In the genomic region with DNA sequence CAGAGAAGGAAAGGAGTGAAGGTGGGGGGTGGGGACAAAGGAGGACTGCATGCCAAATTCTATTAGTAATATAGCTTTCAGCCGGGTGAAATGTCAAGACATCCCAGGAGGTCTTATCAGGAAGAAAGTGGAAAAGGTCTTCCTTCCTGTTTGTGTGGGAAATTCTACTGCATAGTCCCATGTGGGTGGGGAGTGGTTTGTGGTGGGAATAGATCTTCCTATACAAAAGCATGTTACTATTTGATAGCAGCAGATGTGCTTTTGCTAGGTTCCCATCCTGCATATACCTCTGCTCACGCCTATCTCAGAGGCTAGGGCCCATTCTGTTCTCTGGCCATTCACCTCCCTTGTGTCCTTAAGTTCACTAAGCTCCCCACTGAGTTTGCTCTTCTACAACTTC, we compare ENCODE assay signal across 29 mouse cellular contexts. TPM values are rescaled to one million over a fixed set of nuclear protein-coding genes. Genes with fewer than 3 reads are reported as not detected.
DNase-seq lines count a peak whose midpoint lies in the region; ATAC-seq and TF ChIP-seq lines count a peak whose summit lies in the region.
"Had no signal": no experiment of that assay in that cellular context is flagged by ENCODE, and none has a peak within 500 bp of the region (broad histone marks: within the 10 kb centered on the region; RNA-seq: fewer than 3 reads in every experiment).

No protein-coding gene starts in this region.

- ATAC-seq in liver, embryonic 14.5 days (ENCODE audit: insufficient read depth), result peak; percentile 77
- no peak for ATAC-seq in midbrain, embryonic 15.5 days (replicated peaks)
- no peak for ATAC-seq in forebrain, embryonic 12.5 days (ENCODE audit: low FRiP score)
- ATAC-seq: activated CD4-positive, CD25-positive, alpha-beta regulatory T cell, adult 4 months; CD4-positive, CD25-positive, alpha-beta regulatory T cell, adult 4 months; forebrain, embryonic 16.5 days; lung, postnatal 0 days; midbrain, embryonic 13.5 days had no signal

- no peaks in the 10 kb centered on the region for H3K27me3 ChIP-seq in liver, embryonic 14.5 days (ENCODE audit: control insufficient read depth, insufficient read depth, low read length)
- H3K27me3 ChIP-seq in midbrain, embryonic 15.5 days (replicated peaks), result no peaks in the 10 kb centered on the region
- H3K27me3 ChIP-seq in limb, embryonic 10.5 days (ENCODE audit: low read depth, poor library complexity, severe bottlenecking), result no peaks in the 10 kb centered on the region
- no peaks in the 10 kb centered on the region for H3K27me3 ChIP-seq in forebrain, embryonic 12.5 days
- H3K27me3 ChIP-seq: embryonic facial prominence, embryonic 15.5 days; heart, embryonic 13.5 days; hindbrain, embryonic 12.5 days; midbrain, embryonic 13.5 days had no signal

- peak; percentile 38; the same call in 1 of the 2 replicates for TF ChIP-seq EP300 in liver, embryonic 14.5 days (IDR thresholded peaks at IDR 0.05; ENCODE audit: low read depth)

- no peaks in the 10 kb centered on the region for H3K36me3 ChIP-seq in liver, embryonic 14.5 days (replicated peaks; ENCODE audit: control insufficient read depth, insufficient read depth, low read depth)
- no peaks in the 10 kb centered on the region for H3K36me3 ChIP-seq in midbrain, embryonic 15.5 days (replicated peaks)
- H3K36me3 ChIP-seq in limb, embryonic 10.5 days, result no peaks in the 10 kb centered on the region
- no peaks in the 10 kb centered on the region for H3K36me3 ChIP-seq in forebrain, embryonic 12.5 days (replicated peaks)
- H3K36me3 ChIP-seq: embryonic facial prominence, embryonic 15.5 days; heart, embryonic 13.5 days; hindbrain, embryonic 12.5 days; midbrain, embryonic 13.5 days had no signal

- no peak overlapping the region for H3K4me2 ChIP-seq in liver, embryonic 14.5 days (ENCODE audit: low read depth)
- no peak overlapping the region for H3K4me2 ChIP-seq in midbrain, embryonic 15.5 days
- no peak overlapping the region for H3K4me2 ChIP-seq in forebrain, embryonic 12.5 days
- H3K4me2 ChIP-seq: embryonic facial prominence, embryonic 15.5 days; heart, embryonic 13.5 days; hindbrain, embryonic 12.5 days; midbrain, embryonic 13.5 days had no signal

- WGBS in liver, embryonic 14.5 days (ENCODE audit: insufficient replicate concordance), result 8% methylated on average over 2 of the region's 2 CpGs
- 59% methylated on average over 2 of the region's 2 CpGs for WGBS in midbrain, embryonic 15.5 days
- WGBS in limb, embryonic 10.5 days, result 70% methylated on average over 2 of the region's 2 CpGs
- WGBS in forebrain, embryonic 12.5 days, result 74% methylated on average over 2 of the region's 2 CpGs

- peak; percentile 8 for DNase-seq in adrenal gland, postnatal 10 days
- DNase-seq in adrenal gland, adult 2 months, result no peak
- DNase-seq in c-Kit-positive CD71-positive TER-119-positive erythroid progenitor cells, embryonic 14.5 days (ENCODE audit: low spot score), result peak; percentile 34
- DNase-seq in liver, embryonic 14.5 days (ENCODE audit: low read depth in 3 of 3, low spot score in 3 of 3), result peak; percentile 14 to 26 (median 20)
- no peak for DNase-seq in limb, embryonic 10.5 days (ENCODE audit: low spot score)
- no peak for DNase-seq in adrenal gland, postnatal 4 days (ENCODE audit: low spot score in 2 of 2)
- DNase-seq: adrenal gland, postnatal 25 days; cerebellum, adult 2 months; cerebellum, postnatal 25 days; gastrocnemius, postnatal 10 days; heart, adult 2 months; heart, postnatal 14 days; kidney, adult 11 months; left cerebral cortex, postnatal 4 days; thymus, adult 2 months had no signal

- H3K4me3 ChIP-seq in liver, embryonic 14.5 days (ENCODE audit: insufficient read depth in 1 of 2, low read depth in 2 of 2, low read length in 2 of 2), result no peak overlapping the region
- H3K4me3 ChIP-seq in midbrain, embryonic 15.5 days, result no peak overlapping the region
- H3K4me3 ChIP-seq in limb, embryonic 10.5 days, result no peak overlapping the region
- no peak overlapping the region for H3K4me3 ChIP-seq in forebrain, embryonic 12.5 days (replicated peaks)
- H3K4me3 ChIP-seq: embryonic facial prominence, embryonic 15.5 days; heart, adult 2 months; heart, embryonic 13.5 days; hindbrain, embryonic 12.5 days; midbrain, embryonic 13.5 days had no signal

- peaks cover 7 to 8% of the 10 kb centered on the region in 2 experiments; a peak in 3 of 4 replicates for H3K4me1 ChIP-seq in liver, embryonic 14.5 days (replicated peaks; ENCODE audit: control insufficient read depth in 2 of 2, insufficient read depth in 2 of 2, low read length in 1 of 2)
- no peaks in the 10 kb centered on the region for H3K4me1 ChIP-seq in midbrain, embryonic 15.5 days
- no peaks in the 10 kb centered on the region for H3K4me1 ChIP-seq in limb, embryonic 10.5 days
- H3K4me1 ChIP-seq in forebrain, embryonic 12.5 days, result no peaks in the 10 kb centered on the region
- H3K4me1 ChIP-seq: embryonic facial prominence, embryonic 15.5 days; heart, embryonic 13.5 days; hindbrain, embryonic 12.5 days; midbrain, embryonic 13.5 days had no signal

- H3K27ac ChIP-seq in liver, embryonic 14.5 days, result no peak overlapping the region
- H3K27ac ChIP-seq in midbrain, embryonic 15.5 days, result no peak overlapping the region
- no peak overlapping the region for H3K27ac ChIP-seq in limb, embryonic 10.5 days
- no peak overlapping the region for H3K27ac ChIP-seq in forebrain, embryonic 12.5 days
- H3K27ac ChIP-seq: embryonic facial prominence, embryonic 15.5 days; heart, adult 2 months; heart, embryonic 13.5 days; hindbrain, embryonic 12.5 days; macrophage; midbrain, embryonic 13.5 days; stomach, postnatal 0 days had no signal

- H3K9me3 ChIP-seq in liver, embryonic 14.5 days (ENCODE audit: control insufficient read depth, low read length), result no peaks in the 10 kb centered on the region
- no peaks in the 10 kb centered on the region for H3K9me3 ChIP-seq in midbrain, embryonic 15.5 days
- H3K9me3 ChIP-seq in limb, embryonic 10.5 days (replicated peaks), result no peaks in the 10 kb centered on the region
- no peaks in the 10 kb centered on the region for H3K9me3 ChIP-seq in forebrain, embryonic 12.5 days
- H3K9me3 ChIP-seq: embryonic facial prominence, embryonic 15.5 days; heart, embryonic 13.5 days; hindbrain, embryonic 12.5 days; midbrain, embryonic 13.5 days had no signal

- no peak for TF ChIP-seq CTCF in liver, embryonic 14.5 days (IDR thresholded peaks at IDR 0.05; ENCODE audit: low read depth)

- no peak overlapping the region for H3K9ac ChIP-seq in liver, embryonic 14.5 days (replicated peaks)
- no peak overlapping the region for H3K9ac ChIP-seq in midbrain, embryonic 15.5 days
- no peak overlapping the region for H3K9ac ChIP-seq in forebrain, embryonic 12.5 days
- H3K9ac ChIP-seq: embryonic facial prominence, embryonic 15.5 days; heart, embryonic 13.5 days; hindbrain, embryonic 12.5 days; midbrain, embryonic 13.5 days had no signal

RNA-seq across cellular contexts. Expression of a gene that starts 16.6 kb away (rescaled TPM):
- total RNA-seq in adrenal gland, postnatal 10 days (2021), result 10 to 100 TPM; 34.8 to 50.4 TPM
- total RNA-seq in adrenal gland, adult 2 months (2021), result 1 to 10 TPM; 3.4 to 4.7 TPM
- 0.06 and 0.09 TPM in 2 replicates for polyA plus RNA-seq in adrenal gland, adult 2 months (2012; rRNA removed)
- 0.10 and 0.17 TPM in 2 replicates for polyA plus RNA-seq in liver, embryonic 14.5 days (2012; rRNA removed)
- 0.35 and 0.44 TPM in 2 replicates for polyA plus RNA-seq in liver, embryonic 14.5 days (2014; fragmentation: Nextera tagmentation; extraction: Ambion mirVana)
- polyA plus RNA-seq in midbrain, embryonic 15.5 days (2015; fragmentation: Nextera tagmentation; extraction: Ambion mirVana), result 0.54 and 0.90 TPM in 2 replicates
- polyA plus RNA-seq in limb, embryonic 10.5 days (2016; fragmentation: Nextera tagmentation; extraction: Ambion mirVana), result 0.14 and 0.18 TPM in 2 replicates
- 10 to 100 TPM; 28.6 to 39.0 TPM for total RNA-seq in adrenal gland, postnatal 4 days (2021)
- 2.6 and 2.8 TPM in 2 replicates for polyA plus RNA-seq in forebrain, embryonic 12.5 days (2016; fragmentation: Nextera tagmentation; extraction: Ambion mirVana)
- polyA plus RNA-seq: CD4-positive, CD25-positive, alpha-beta regulatory T cell, adult 4 months; liver, adult 2 months; macrophage; neural tube, embryonic 11.5 days had no signal

RNA-seq across cellular contexts. Expression of a gene that starts 21.4 kb away (rescaled TPM):
- total RNA-seq in adrenal gland, postnatal 10 days (2021), result 1 to 10 TPM; 1.7 to 5.8 TPM
- total RNA-seq in adrenal gland, adult 2 months (2021), result 1 to 10 TPM; 5.1 to 6.2 TPM
- polyA plus RNA-seq in adrenal gland, adult 2 months (2012; rRNA removed), result 0.20 TPM in 1 of 2 replicates, not detected in the other
- not detected in 2 replicates for polyA plus RNA-seq in liver, embryonic 14.5 days (2012; rRNA removed)
- 0.18 TPM in 2 replicates for polyA plus RNA-seq in liver, embryonic 14.5 days (2014; fragmentation: Nextera tagmentation; extraction: Ambion mirVana)
- polyA plus RNA-seq in midbrain, embryonic 15.5 days (2015; fragmentation: Nextera tagmentation; extraction: Ambion mirVana), result 0.46 and 0.74 TPM in 2 replicates
- polyA plus RNA-seq in limb, embryonic 10.5 days (2016; fragmentation: Nextera tagmentation; extraction: Ambion mirVana), result 1.1 and 1.3 TPM in 2 replicates
- total RNA-seq in adrenal gland, postnatal 4 days (2021), result 1 to 10 TPM; 1.5 to 1.7 TPM
- 0.56 and 1.0 TPM in 2 replicates for polyA plus RNA-seq in forebrain, embryonic 12.5 days (2016; fragmentation: Nextera tagmentation; extraction: Ambion mirVana)
- polyA plus RNA-seq: liver, adult 2 months; macrophage; thymus, adult 2 months had no signal

RNA-seq across cellular contexts. Expression of a gene that starts 47.0 kb away (rescaled TPM):
- total RNA-seq in adrenal gland, postnatal 10 days (2021), result 10 to 100 TPM; 41.6 to 46.9 TPM
- 10 to 100 TPM; 60.1 to 64.3 TPM for total RNA-seq in adrenal gland, adult 2 months (2021)
- polyA plus RNA-seq in adrenal gland, adult 2 months (2012; rRNA removed), result 2.1 and 3.2 TPM in 2 replicates
- polyA plus RNA-seq in liver, embryonic 14.5 days (2012; rRNA removed), result 0.35 and 0.49 TPM in 2 replicates
- 1.1 and 1.5 TPM in 2 replicates for polyA plus RNA-seq in liver, embryonic 14.5 days (2014; fragmentation: Nextera tagmentation; extraction: Ambion mirVana)
- 12.4 TPM in 2 replicates for polyA plus RNA-seq in midbrain, embryonic 15.5 days (2015; fragmentation: Nextera tagmentation; extraction: Ambion mirVana)
- polyA plus RNA-seq in limb, embryonic 10.5 days (2016; fragmentation: Nextera tagmentation; extraction: Ambion mirVana), result 1.3 and 1.7 TPM in 2 replicates
- 10 to 100 TPM; 54.9 to 57.2 TPM for total RNA-seq in adrenal gland, postnatal 4 days (2021)
- 10.6 and 13.9 TPM in 2 replicates for polyA plus RNA-seq in forebrain, embryonic 12.5 days (2016; fragmentation: Nextera tagmentation; extraction: Ambion mirVana)
- polyA plus RNA-seq: macrophage had no signal

RNA-seq across cellular contexts. Expression of a gene that starts 56.3 kb away (rescaled TPM):
- 10 to 100 TPM; 10.0 to 10.9 TPM for total RNA-seq in adrenal gland, postnatal 10 days (2021)
- total RNA-seq in adrenal gland, adult 2 months (2021), result 1 to 10 TPM; 7.2 to 9.5 TPM
- polyA plus RNA-seq in adrenal gland, adult 2 months (2012; rRNA removed), result 0.54 and 0.65 TPM in 2 replicates
- polyA plus RNA-seq in liver, embryonic 14.5 days (2012; rRNA removed), result 0.11 and 0.19 TPM in 2 replicates
- 0.10 and 0.19 TPM in 2 replicates for polyA plus RNA-seq in liver, embryonic 14.5 days (2014; fragmentation: Nextera tagmentation; extraction: Ambion mirVana)
- 1.8 and 1.9 TPM in 2 replicates for polyA plus RNA-seq in midbrain, embryonic 15.5 days (2015; fragmentation: Nextera tagmentation; extraction: Ambion mirVana)
- 0.21 and 0.45 TPM in 2 replicates for polyA plus RNA-seq in limb, embryonic 10.5 days (2016; fragmentation: Nextera tagmentation; extraction: Ambion mirVana)
- total RNA-seq in adrenal gland, postnatal 4 days (2021), result 1 to 10 TPM; 6.1 to 6.3 TPM
- 0.58 and 0.84 TPM in 2 replicates for polyA plus RNA-seq in forebrain, embryonic 12.5 days (2016; fragmentation: Nextera tagmentation; extraction: Ambion mirVana)
- polyA plus RNA-seq: macrophage had no signal

Comparison
In these comparisons a context has a peak if more than half of its experiments do, and no peak if none do; other contexts are left out.
1. DNase-seq: peak in adrenal gland, postnatal 10 days (single experiment), c-Kit-positive CD71-positive TER-119-positive erythroid progenitor cells, embryonic 14.5 days (single experiment) and liver, embryonic 14.5 days (3 of 3); none in adrenal gland, adult 2 months (single experiment), limb, embryonic 10.5 days (single experiment) and adrenal gland, postnatal 4 days (0 of 2).